Mouse (Mus musculus) spleen, adult 2 months (tissue): ENCODE data around the gene Ackr4. TPM values are rescaled to one million over a fixed set of nuclear protein-coding genes. Genes with fewer than 3 reads are reported as not detected.

Experiments
- DNase-seq, 2 experiments: peaks; one replicate each; pipeline versions ENCODE4 v3.0.0 to v3.0.0-alpha.2; 2012 to 2021; ENCODE audit warnings: low spot score in 2 of 2, low read depth in 1 of 2
- H3K27ac ChIP-seq: fragments of 200-500 bp; 2 replicates; pipeline ENCODE4 v1.5.1; 2012; ENCODE audit warnings: low read length, inconsistent platforms; ENCODE audit not compliant: insufficient read depth
- H3K27me3 ChIP-seq: fragments of 200-500 bp; 2 replicates; pipeline ENCODE4 v1.6.1; 2012; ENCODE audit warnings: mild to moderate bottlenecking, moderate library complexity, low read length, inconsistent platforms; ENCODE audit not compliant: control insufficient read depth, insufficient read depth
- H3K36me3 ChIP-seq: fragments of 200-500 bp; 2 replicates; pipeline ENCODE4 v1.6.1; 2012; ENCODE audit warnings: mild to moderate bottlenecking, low read length, inconsistent platforms; ENCODE audit not compliant: control insufficient read depth, insufficient read depth
- H3K4me1 ChIP-seq: fragments of 200-500 bp; 2 replicates; pipeline ENCODE4 v1.6.1; 2011; ENCODE audit warnings: inconsistent platforms; ENCODE audit not compliant: control insufficient read depth, insufficient read depth, insufficient read length
- H3K4me3 ChIP-seq: fragments of 200-500 bp; 2 replicates; pipeline ENCODE4 v1.5.1; 2011; ENCODE audit warnings: mild to moderate bottlenecking, inconsistent platforms; ENCODE audit not compliant: insufficient read depth, insufficient read length; ENCODE audit errors: extremely low read depth
- CTCF ChIP-seq: fragments of 200-500 bp; IDR thresholded peaks from 2 replicates; pipeline ENCODE4 v1.5.1; 2011; ENCODE audit warnings: mild to moderate bottlenecking, inconsistent platforms; ENCODE audit not compliant: insufficient read depth, insufficient read length, insufficient replicate concordance; ENCODE audit errors: extremely low read depth
- POLR2A ChIP-seq: fragments of 200-500 bp; IDR thresholded peaks from 2 replicates; pipeline ENCODE4 v1.6.1; 2011; ENCODE audit warnings: low read depth, low read length, inconsistent platforms
- WGBS: fragments of 180-500 bp; shearing (Covaris S2); methylation state at CpG from one replicate; pipeline ENCODE4 v1.1.7; 2018; 5-methylcytosine and 5-hydroxymethylcytosine counted together
- polyA plus RNA-seq: library from polyadenylated mRNA; depleted of rRNA; stranded (reverse); fragments of >200 nt; gene quantifications from 2 replicates; pipeline ENCODE4 v1.2.3, GENCODE M21; 2012

Gene Ackr4
- polyA plus RNA-seq, 1 experiment, result 1.6 TPM

DNA sequence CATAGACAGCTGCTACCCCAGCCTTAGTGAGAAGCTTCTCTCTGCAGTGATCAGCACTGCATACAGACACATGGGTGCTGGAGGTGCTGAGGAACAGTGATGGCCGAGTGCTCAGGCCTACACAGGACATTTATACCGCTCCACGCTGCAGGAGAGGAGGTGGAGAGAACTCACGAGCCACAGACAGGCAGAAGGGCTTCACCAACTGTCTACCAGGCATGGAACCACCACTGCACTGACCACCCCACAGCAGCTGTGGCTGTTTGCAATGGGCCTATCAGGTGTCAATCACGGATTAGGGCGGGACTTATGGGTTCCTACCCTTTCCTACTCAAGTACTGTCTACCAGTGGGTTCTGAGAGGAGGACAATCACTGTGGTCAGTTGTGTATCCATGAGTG, 75.7 kb downstream of the Ackr4 start:
- Histone ChIP-seq H3K27me3 (no peaks in the 10 kb centered on the region), H3K27ac (no peak overlapping the region), H3K4me3 (no peak overlapping the region), H3K4me1 (no peaks in the 10 kb centered on the region), H3K36me3 (peaks cover 33% of the 10 kb centered on the region)
- 93% methylated on average over 6 of the region's 6 CpGs for WGBS
- TF ChIP-seq POLR2A (no peak), CTCF (no peak)
- no peak for DNase-seq

GRCm38 (mm10) chr9:104043676-104044075, 83.1 kb downstream of the Ackr4 start:
- TF ChIP-seq POLR2A (no peak), CTCF (no peak)
- H3K27me3 ChIP-seq, result no peaks in the 10 kb centered on the region
- peaks cover 6% of the 10 kb centered on the region; the same call in 1 of the 2 replicates for H3K36me3 ChIP-seq
- no peak overlapping the region for H3K4me3 ChIP-seq
- no peak for DNase-seq
- no peak overlapping the region for H3K27ac ChIP-seq
- no peaks in the 10 kb centered on the region; the same call in 1 of the 2 replicates for H3K4me1 ChIP-seq
- WGBS, result 93% methylated on average over 4 of the region's 4 CpGs

GRCm38 (mm10) chr9:104040362-104040761, 86.4 kb downstream of the Ackr4 start, which contains the start of gene Gm28305:
Gene Gm28305, plus strand, starts transcription at chr9:104040662.
- DNase-seq, result no peak
- no peaks in the 10 kb centered on the region; the same call in 1 of the 2 replicates for H3K4me1 ChIP-seq
- H3K4me3 ChIP-seq, result no peak within 1 kb of the TSS
- no peaks in the 10 kb centered on the region for H3K36me3 ChIP-seq
- no peaks in the 10 kb centered on the region for H3K27me3 ChIP-seq
- H3K27ac ChIP-seq, result no peak within 1 kb of the TSS
- WGBS, result 83% methylated on average over 2 of the region's 2 CpGs
- TF ChIP-seq CTCF (no peak), POLR2A (no peak)

DNA sequence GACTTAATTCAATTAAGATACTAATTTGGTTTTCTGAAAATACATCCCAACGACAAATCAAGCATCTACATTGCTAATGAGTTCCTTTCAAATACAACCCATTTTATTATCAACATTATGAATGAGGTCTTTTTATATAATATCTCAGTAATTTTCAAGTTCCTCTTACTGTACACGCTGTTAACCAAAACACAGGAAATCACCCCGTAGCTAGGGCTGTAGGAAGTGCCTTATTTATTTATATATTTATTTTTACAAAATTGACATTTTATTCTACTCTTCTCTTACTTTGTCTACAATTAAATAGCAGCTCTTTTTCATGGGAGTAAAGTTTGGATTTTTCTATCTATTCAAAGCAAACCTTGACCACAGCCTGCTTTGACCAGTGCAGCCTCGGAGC, 87.0 kb downstream of the Ackr4 start:
- no peaks in the 10 kb centered on the region for H3K36me3 ChIP-seq
- no peak overlapping the region for H3K4me3 ChIP-seq
- no peak for TF ChIP-seq POLR2A
- TF ChIP-seq CTCF, result no peak
- H3K27ac ChIP-seq, result no peak overlapping the region
- 30% methylated on average over 4 of the region's 4 CpGs for WGBS
- DNase-seq, result no peak
- H3K4me1 ChIP-seq, result no peaks in the 10 kb centered on the region; the same call in 1 of the 2 replicates
- H3K27me3 ChIP-seq, result no peaks in the 10 kb centered on the region

DNA sequence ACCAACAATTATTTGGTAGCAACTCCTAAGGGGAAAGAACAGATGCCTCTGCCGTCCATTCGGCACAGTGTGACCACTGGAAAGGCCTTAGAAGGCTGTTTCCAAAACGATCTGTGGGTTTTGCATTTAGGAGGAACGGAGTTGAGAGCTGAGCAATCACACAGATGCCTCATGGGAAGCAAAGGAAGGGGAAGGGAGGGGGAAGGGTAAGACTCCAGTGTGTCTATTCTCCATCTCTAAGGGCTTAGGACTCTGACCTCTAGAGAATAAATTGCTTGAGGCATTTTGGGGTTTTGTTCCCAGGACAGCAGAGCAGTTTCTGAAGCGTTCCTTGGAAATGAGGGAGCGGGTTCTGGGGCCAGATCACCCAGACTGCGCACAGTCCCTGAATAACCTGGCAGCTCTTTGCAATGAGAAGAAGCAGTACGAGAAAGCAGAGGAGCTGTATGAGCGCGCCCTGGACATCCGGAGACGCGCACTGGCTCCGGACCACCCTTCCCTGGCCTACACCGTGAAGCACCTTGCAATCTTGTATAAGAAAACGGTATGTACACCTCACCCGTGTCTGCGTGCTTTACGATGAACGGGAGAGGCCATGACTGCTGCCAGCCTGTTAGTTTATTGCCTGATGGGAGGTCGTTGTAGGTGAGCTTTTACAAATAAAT, 87.6 kb downstream of the Ackr4 start:
- TF ChIP-seq CTCF (no peak), POLR2A (no peak)
- WGBS, result 82% methylated on average over 21 of the region's 21 CpGs
- no peaks in the 10 kb centered on the region; the same call in 1 of the 2 replicates for H3K4me1 ChIP-seq
- no peaks in the 10 kb centered on the region for H3K27me3 ChIP-seq
- no peak overlapping the region for H3K27ac ChIP-seq
- H3K4me3 ChIP-seq, result no peak overlapping the region
- DNase-seq, result no peak
- no peaks in the 10 kb centered on the region for H3K36me3 ChIP-seq

GRCm38 (mm10) chr9:104038266-104038665, 88.5 kb downstream of the Ackr4 start:
- no peaks in the 10 kb centered on the region for H3K36me3 ChIP-seq

More at GRCm38 (mm10) chr9:104038266-104038665, 88.5 kb downstream of the Ackr4 start:
- Histone ChIP-seq H3K27me3 (no peaks in the 10 kb centered on the region), H3K4me3 (no peak overlapping the region), H3K27ac (no peak overlapping the region), H3K4me1 (no peaks in the 10 kb centered on the region; the same call in 1 of the 2 replicates)
- TF ChIP-seq CTCF, result no peak
- no peak for TF ChIP-seq POLR2A
- DNase-seq, result no peak
- WGBS, result 89% methylated on average over 13 of the region's 13 CpGs
